Mouse (Mus musculus): ENCODE results near the gene Ccdc150. TPM values are rescaled to one million over a fixed set of nuclear protein-coding genes. Genes with fewer than 3 reads are reported as not detected.

Ccdc150 gene
- total RNA-seq, 2 experiments from 2014 or later: 0.20 to 0.29 TPM

Other genes starting within 250 kb of the Ccdc150 start
- gene Hecw2, start 55.5 kb upstream of the Ccdc150 start, total RNA-seq (2015): 0.05 TPM in 1 of 2 replicates, not detected in the other
- not detected in 2 replicates for gene Hecw2, start 55.5 kb upstream of the Ccdc150 start, total RNA-seq (2017)
- gene Gtf3c3, start 188.3 kb downstream of the Ccdc150 start, total RNA-seq (2015): 19.5 and 20.3 TPM in 2 replicates
- 19.4 and 23.3 TPM in 2 replicates for gene Gtf3c3, start 188.3 kb downstream of the Ccdc150 start, total RNA-seq (2017)

Data from megakaryocyte progenitor cell, adult 5-6 weeks (primary cell).